Mouse (Mus musculus): ENCODE results near the gene Hoxa9.
A peak's percentile ranks its signal among the peaks of the same experiment; 100 is the strongest.

Gene Hoxa9

GRCm38 (mm10) chr6:52244471-52245039 lies 13.7 kb upstream of the Hoxa9 start:
- no peak for DNase-seq

GRCm38 (mm10) chr6:52243681-52244121 lies 12.8 kb upstream of the Hoxa9 start:
- DNase-seq: no peak

- DNase-seq: no peak
Observed at GRCm38 (mm10) chr6:52242801-52243332, 12.0 kb upstream of the Hoxa9 start.

DNA sequence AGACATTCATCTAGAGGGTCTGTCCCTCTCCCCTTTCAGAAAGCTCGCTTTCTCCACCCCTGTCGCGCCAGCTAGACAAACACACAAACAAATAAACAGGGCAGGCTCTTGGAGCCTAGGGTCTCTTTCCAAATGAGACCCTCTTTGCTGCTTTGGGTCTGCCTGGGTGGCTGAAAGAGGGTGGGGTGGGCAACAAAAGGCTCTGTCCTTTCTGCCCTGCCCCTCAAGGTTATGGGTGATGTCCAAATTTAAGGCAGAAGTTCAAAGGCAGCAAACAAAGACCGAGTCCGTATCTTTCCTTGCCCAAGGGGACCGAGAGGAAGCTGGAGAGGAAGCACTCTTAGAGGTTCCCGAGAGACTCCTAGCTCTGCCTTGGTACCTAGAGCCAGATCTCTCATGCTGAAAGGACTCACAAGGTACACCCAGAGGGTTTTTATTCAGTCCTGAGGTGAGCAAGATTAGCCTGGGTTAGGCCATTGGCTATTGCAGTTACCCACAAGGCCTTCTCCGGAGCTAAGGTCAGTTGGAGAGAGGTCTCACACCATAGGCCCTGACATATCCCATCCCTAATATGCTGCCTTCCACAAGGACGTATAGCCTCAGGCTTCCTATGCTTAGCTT lies 10.2 kb upstream of the Hoxa9 start:
- no peak for DNase-seq

- DNase-seq: peak in 1 of 2 experiments; percentile 73
Observed at GRCm38 (mm10) chr6:52240389-52241000, 9.6 kb upstream of the Hoxa9 start, which contains the start of gene Hoxa10. TSS of gene Hoxa10 (minus strand) at chr6:52240854.

GRCm38 (mm10) chr6:52239625-52240388 lies 8.9 kb upstream of the Hoxa9 start:
- peak in 1 of 2 experiments; percentile 29 for DNase-seq

DNA sequence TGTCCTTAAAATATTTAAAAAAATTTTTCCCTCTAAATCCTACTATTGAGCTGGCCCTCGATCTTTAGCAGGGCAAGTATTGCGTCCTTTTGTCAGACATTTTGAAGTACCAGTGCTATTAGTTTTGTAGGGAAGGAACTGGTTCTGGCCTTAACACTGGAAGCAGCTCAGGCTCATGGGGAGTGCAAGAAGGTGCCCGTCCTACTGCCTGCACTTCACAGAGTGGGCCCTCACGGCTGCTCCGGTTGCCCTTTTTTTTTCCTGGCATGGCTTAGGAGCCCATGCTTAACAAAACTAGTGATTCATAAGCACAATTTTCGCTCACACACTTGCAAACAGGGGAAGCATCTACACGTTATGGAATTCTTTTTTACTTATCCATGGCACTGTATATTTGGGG lies 8.1 kb upstream of the Hoxa9 start:
- no peak for DNase-seq

GRCm38 (mm10) chr6:52238155-52238545 lies 7.3 kb upstream of the Hoxa9 start:
- no peak for DNase-seq

- DNase-seq: no peak
Observed at GRCm38 (mm10) chr6:52237346-52238154, 6.7 kb upstream of the Hoxa9 start.

DNA sequence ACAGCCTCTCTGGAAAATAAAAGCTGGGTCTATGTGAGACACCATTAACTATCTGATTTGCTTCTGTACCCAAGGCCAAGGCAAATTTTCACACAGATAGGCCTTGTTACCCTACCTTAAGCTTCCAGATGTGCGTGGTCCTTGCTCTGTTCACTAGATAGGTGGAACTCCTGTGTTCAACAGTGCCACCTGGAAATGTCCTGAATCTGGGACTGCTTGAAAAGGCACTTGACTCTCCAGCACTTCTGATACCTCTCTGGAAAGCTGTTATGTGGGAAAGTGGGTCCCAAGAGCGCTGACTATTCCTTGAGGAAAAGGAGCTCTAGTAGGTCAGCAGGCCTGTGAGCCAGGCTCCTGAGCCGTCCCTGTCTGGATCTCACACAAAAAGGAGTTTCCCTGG lies 5.9 kb upstream of the Hoxa9 start:
- no peak for DNase-seq

- DNase-seq: no peak
Observed at GRCm38 (mm10) chr6:52235866-52236265, 5.0 kb upstream of the Hoxa9 start.

- DNase-seq: no peak
Observed at GRCm38 (mm10) chr6:52235267-52235666, 4.4 kb upstream of the Hoxa9 start.

DNA sequence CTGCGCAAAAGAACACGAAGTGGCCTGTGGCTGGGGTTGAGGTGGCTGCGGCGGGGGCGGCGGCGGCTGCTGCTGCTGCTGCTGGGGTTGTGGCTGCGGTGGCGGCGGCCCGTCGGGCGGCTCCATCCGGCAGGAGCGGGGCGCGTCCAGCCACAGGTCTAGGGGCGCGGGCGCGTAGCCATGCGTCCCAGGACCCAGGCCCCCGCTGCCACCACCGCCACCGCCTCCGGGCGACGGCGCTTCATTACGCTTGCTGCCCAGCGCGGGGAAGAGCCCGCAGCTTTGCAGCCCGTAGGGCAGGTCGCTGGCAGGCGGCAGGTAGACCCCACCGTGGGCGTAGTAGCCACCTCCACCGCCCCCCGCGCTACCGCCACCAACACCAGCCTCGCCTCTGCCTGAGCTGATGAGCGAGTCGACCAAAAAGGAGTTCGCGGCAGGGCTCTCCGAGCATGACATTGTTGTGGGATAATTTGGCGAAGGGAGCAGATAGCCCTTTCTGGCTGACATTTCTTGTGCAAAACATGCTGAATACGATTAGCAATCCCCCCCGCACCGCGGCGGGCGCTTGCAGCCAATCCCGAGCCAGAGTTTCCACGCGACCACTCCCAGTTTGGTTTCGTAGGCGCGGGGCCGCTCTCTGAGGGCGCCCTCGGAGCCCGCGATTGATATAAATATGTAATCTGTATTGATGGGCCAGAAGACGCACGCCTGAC lies 3.7 kb upstream of the Hoxa9 start:
- no peak for DNase-seq

GRCm38 (mm10) chr6:52233546-52234427 lies 2.9 kb upstream of the Hoxa9 start:
- no peak for DNase-seq

DNA sequence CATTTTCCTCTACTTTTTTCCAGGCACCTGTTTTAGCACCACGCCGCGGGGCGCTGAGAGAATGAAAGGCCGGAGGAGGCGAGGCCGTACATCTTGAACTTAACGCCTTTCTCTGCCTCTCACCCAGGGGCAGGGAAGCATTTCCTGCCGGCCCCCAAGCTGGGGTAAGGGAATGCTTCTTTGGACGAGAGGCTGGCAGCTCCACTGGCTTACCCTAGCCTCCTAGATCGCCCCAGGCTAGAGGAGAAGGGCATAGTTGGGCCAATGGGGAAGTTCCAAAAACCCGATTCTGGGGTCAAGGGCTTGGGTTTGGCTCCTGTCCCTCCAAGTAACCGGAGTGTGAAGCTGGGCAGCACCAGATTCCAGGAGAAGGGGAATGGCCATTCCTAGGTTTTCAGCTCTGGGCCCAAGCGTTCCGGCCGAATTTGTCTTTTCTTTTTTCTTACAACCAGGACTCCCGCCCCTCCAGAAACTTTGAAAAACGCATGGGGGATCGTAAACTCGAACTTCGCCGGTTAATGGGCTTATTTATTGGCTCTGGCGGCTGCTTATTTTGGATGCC lies 2.2 kb upstream of the Hoxa9 start:
- no peak for DNase-seq

DNA sequence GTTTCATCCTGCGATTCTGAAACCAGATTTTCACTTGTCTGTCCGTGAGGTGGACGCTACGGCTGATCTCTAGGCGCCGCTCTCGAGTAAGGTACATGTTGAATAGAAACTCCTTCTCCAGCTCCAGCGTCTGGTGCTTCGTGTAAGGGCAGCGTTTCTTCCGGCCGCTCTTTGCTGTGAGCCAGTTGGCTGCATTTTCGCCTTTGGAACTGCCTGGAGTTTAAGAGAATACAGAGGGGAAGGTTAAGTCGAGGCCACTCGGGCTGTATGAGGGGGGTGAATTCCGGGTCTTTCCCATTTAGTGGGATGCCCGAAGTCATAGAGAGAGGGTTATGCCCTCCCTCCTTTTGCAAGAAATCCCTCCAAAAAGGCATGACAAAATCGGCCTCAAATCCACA lies 1.7 kb upstream of the Hoxa9 start:
- no peak for DNase-seq

DNA sequence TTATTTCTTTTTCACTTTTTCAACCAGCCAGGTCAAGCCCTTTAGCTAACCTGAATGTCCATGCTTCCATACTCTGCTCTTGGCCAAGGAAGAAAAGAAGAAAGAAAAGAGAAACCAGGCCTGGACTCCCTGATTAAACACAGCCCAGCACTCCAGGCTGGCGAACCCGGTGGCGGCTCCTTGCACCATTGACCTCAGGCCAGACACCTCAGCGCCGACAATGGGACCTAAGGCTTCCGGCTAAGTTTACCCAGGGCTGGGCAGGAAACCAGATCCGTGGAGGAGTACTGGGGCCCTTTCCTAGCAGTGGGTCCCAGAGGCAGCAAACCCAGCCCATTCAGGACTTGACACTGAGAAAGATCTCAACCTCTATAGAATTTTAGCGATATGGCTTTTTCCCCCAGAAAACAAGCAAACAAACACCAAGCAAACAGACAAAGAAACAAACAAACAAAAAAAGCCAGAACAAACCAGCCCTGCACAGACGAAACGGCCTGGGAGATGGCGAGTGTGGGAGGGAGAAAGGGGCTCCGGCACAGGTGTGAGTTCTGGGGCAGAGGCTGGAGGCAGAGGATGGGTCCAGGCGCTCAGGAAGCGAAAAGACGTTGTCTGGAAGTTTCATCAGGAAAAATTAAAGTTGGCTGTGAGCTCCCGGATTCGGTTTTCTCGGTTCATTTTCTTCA lies 1.1 kb upstream of the Hoxa9 start:
- DNase-seq: no peak

DNA sequence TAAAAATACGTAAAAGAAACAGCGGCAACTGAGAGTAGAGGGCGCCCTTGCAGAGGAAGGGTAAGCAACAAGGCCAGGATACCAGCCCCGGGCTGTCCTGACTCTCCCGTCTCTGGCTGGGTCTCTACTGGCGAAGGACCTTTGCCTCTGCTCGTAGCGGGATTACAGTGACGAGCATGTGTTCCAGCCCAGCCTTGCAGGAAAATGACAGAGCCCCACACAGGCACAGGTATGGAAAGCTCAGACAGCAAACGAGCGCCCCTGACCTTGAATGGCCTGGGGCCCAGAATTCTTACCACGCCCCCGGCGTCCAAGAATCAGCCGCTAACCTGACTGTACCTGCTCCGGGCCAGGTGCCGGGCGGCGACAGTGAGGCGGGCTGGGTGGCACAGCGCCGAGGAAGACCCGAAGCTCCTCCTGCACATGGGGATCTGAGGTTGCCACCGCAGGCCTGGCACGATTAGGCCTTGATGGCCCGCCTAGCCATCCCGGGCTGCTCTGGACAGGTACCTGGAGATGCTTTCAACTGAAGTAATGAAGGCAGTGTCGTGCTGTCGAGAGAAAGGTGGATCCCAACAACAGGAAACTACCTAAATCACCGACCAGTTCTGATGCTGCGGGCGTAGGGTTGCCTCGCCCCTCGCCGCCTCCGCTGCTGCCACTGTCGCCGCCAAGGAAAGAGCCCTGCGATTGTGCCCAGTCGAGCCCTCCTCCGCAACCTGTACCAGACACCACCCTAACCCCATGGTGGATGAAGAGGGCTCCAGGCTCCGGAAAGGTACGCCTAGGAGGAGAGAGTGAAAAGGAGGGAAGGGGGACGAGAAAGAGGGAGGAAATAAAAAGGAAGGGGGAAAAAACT lies 1.1 kb downstream of the Hoxa9 start:
- DNase-seq: no peak

Data from cerebellum, postnatal 14 days (tissue).